Mouse (Mus musculus): ENCODE results near the gene Ap5z1.
A peak's percentile ranks its signal among the peaks of the same experiment; 100 is the strongest.

Ap5z1 gene

DNA sequence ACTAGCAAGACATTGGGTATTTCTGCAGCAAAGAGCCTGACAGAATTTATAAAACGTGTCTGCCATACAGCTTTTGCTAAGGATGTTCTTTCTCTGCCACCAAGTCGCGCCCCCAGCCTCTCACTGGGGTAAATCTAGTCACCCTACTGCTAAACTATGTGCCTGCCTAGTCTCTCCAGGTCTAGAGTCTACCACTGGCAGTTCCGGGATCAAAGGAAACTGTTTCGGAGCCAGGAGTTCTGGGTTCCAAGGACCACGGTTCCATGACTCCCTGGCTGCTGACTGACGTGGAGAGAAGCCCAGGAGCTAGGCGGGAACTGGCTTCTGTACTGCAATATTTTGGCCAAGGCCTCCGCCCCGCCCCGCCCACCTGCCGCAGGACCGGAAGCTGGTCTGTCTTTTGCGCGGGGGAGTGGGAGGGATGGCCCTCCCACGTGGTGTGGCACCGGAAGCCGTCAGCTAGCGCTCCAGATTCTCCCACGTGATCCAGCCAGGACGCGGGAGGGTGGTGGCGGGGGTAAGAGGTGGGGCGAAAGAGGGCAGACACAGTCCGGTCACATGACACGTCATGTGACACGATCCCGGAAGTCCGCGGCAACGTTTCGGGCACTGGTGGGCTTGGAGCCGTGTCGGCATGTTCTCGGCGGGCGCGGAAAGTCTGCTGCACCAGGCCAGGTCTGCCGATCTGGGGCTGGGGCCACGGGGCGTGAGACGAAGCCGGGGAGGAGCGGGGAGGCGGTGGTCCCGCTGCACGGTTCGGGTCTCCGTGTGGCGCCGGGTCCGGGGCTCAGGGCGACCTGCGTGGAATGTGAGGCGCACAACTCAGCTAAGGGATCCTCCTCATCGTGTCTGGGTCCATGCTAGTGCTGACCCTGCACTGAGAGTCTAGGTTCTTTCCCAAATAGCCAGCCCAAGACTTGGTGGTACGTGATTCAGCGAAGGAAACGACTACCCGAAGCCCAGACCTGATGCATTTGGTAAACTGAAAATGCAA lies at the start of gene Ap5z1:
Gene Ap5z1 (plus strand): TSS at position 484 of the 994 bp plus-strand sequence.
- DNase-seq = peak; percentile 95

- DNase-seq = no peak
Measured at GRCm38 (mm10) chr5:142415401-142415800, 48.3 kb upstream of the Ap5z1 start.

GRCm38 (mm10) chr5:142416070-142416775 lies 47.5 kb upstream of the Ap5z1 start:
- DNase-seq = peak; percentile 29

DNA sequence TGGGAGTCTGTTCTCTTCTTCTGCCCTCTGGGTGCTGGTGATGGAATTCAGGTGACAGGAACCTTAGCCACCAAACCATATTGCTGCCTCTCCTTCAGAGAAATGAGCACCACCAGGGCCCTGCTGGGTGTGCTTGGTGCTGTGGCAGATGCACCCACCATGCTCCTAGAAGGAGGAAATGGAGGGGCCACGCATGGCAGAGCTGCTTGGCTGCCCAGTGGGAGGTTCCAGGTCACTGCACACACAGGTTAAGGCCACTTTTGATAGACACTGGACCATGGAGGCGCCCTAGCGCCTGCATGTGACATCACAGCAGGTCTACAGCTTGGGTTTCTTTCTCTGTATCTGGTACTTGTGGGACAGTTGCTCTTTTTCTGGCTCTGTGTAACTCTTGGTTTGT lies 46.6 kb upstream of the Ap5z1 start:
- no peak for DNase-seq

GRCm38 (mm10) chr5:142417876-142418275 lies 45.9 kb upstream of the Ap5z1 start:
- no peak for DNase-seq

- no peak for DNase-seq
Measured at GRCm38 (mm10) chr5:142418419-142418818, 45.3 kb upstream of the Ap5z1 start.

DNA sequence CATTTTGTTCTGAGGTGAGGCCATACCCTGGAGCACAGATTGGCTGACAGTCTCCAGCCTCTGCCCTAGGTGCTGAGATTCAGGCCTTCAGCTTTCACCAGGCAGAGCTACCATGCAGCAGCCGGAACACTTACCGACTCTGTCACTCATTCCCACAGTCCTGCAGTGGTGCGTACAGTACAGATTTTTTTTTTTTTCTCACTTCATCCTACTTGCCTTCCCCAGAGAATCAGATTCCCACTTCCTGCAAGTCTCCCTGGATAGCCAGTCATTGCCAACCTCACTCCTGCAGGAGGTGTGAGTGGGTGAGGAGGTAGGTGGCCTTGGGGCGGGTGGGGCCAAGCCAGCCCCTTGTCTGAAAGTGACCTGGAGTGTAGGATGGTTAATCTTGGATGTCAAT lies 43.4 kb upstream of the Ap5z1 start:
- no peak for DNase-seq

GRCm38 (mm10) chr5:142420920-142421319 lies 42.8 kb upstream of the Ap5z1 start:
- DNase-seq = peak; percentile 29

- DNase-seq = peak; percentile 16
Measured at GRCm38 (mm10) chr5:142421886-142422285, 41.9 kb upstream of the Ap5z1 start.

GRCm38 (mm10) chr5:142423141-142423540 lies 40.6 kb upstream of the Ap5z1 start:
- peak; percentile 35 for DNase-seq

- DNase-seq = no peak
Measured at GRCm38 (mm10) chr5:142423701-142424100, 40.0 kb upstream of the Ap5z1 start.

GRCm38 (mm10) chr5:142424627-142425349 lies 39.0 kb upstream of the Ap5z1 start:
- DNase-seq = peak; percentile 70

DNA sequence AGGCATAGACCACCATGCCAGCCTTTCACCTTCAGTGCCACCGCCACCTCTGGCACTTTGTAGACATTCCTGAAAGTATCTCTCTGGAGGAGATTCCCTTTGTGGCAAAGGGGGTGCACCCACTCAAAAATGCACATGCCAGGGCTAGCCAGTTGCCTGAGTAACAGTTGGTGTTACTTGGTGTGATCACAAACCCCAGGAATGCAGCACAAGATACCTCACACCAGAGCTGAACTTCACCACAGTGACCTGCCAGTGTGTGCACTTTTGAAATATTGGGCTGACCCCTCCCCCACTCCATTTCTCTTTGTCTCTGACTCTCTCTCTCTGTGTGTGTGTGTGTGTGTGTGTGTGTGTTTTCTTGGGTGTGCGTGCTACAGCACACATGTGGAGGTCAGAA lies 37.3 kb upstream of the Ap5z1 start:
- no peak for DNase-seq

DNA sequence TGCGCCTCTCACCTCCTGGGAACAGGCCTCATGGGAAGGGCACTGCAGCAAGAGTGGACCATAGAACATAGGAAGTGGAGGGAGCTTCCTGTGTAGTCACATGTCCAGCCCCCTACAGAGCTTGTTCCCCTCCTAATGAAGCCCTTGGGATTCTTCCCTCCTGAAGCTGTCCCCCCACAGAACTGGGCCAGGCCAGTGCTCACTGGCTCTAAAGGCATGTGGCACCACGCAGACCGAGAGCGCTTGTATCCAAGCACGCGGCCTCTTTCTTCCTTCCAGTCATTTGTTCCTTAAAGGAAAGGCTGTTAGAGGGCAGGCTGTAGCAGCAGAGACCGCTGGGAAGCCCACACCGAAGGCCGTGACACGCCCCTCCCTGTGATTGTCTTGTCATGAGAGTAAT lies 35.9 kb upstream of the Ap5z1 start:
- DNase-seq = no peak

GRCm38 (mm10) chr5:142428691-142429090 lies 35.1 kb upstream of the Ap5z1 start:
- DNase-seq = no peak

DNA sequence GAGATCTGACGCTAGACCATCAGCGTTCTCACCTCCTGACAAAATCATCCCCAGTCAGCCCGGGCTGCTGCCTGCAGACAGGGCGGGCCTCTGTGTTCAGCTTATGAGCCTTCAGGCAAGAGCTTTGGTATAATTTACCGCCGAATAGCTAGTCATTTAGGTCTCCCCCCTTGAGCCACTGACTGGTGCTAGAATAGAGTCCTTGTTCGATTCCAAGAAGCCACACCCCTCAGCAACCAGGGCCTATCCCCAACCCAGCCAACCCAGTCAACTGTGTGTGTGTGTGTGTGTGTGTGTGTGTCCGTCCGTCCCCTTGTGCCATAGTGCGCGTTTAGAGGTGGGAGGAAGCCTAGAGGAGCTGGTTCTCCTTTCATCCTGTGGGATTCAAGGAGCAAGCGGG lies 32.7 kb upstream of the Ap5z1 start:
- DNase-seq = no peak

DNA sequence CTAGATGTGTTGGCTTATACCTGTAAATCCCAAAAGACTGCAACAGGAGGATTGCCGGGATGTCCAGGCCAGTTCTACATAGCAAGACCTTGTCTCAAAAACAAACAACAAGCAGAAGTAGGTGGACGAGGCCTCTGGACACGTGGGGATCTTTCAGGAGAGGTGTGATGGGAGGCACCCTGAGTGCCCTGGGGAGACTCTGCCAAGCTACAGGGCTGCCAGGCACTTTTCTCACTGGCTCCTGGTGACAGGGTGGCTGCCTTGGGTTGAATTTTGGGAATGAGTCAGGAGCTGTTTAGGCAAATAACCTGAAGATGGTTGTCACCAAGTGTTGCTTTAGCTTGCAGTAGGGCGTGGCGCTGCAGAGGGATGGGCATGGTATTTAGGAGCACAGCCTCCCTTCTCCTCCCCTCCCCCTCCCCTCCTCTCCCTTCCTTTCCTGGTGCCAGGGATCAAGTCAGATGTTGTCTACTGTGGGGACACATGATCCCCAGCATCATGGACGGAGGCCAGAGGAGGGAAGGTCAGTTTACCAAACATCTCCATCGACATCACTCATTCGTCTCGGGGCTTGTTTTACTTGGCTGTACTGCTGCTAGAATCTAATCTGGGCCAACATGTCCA lies 31.8 kb upstream of the Ap5z1 start:
- no peak for DNase-seq

DNA sequence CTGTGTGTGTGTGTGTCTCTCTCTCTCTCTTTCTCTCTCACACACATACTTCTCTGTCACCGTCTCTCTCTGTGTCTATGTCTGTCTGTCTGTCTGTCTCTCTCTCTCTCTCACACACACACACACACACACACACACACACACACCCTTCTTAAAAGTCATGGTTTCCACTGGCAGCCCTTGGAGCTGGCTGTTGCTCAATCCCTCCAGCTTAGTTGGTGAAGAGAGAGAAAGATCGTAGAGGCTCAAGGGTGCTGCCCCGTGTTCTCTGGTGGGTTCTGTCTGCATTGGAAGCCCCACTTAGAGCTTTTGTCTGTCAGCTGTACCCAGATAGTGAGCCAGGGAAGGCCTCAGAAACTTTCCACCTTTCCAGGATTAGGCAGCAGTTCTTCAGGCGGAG lies 31.0 kb upstream of the Ap5z1 start:
- DNase-seq = no peak

- DNase-seq = no peak
Measured at GRCm38 (mm10) chr5:142434052-142434451, 29.7 kb upstream of the Ap5z1 start.

- no peak for DNase-seq
Measured at GRCm38 (mm10) chr5:142435736-142436135, 28.0 kb upstream of the Ap5z1 start.

DNA sequence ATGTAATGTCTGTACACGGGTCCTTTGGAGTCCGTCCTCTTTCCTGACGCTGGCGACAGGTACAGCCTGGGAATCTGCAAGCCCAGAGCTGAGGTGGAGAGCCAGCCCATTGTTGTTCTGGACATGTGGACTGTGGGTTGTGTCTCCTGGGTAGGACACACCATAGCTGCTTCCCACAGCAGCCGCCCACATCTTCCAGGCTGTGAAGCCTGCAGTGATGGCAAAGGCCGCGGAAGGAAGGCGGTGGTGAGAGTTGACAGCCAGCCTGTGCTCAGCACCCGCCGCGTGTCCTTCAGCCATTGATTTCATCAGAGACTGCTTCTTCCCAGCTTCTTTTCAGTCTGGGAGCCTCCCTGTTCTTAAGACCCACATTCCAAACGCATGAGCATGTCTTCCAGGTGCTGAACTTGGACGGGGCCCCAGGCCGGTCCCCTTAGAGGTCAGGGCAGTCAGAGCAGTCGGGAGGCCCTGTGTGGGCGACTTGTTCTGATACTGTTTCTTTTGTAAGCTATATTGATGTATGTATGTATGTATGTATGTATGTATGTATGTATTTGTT lies 25.3 kb upstream of the Ap5z1 start:
- no peak for DNase-seq

- no peak for DNase-seq
Measured at GRCm38 (mm10) chr5:142439911-142440432, 23.8 kb upstream of the Ap5z1 start.

Measured in cerebellum, adult 9-10 months (tissue).